Mouse (Mus musculus) embryonic facial prominence, embryonic 13.5 days (tissue): ENCODE measurements at regions not wholly inside any gene's neighbourhood (a gene's known extent, or its start where the extent isn't known, plus 50 kb on each side); places are given as distances from the start of the nearest gene placed in this dataset.

ENCODE experiments used
- ATAC-seq: fragments of 200-750 bp; cut with Nextera tagmentation; 2 replicates; pipeline ENCODE4 v1.8.0; 2017; ENCODE audit warnings: low read depth; ENCODE audit not compliant: insufficient number of reproducible peaks, insufficient read depth, low FRiP score, low TSS enrichment
- H3K27ac ChIP-seq: fragments of 300-500 bp; sonication (generic); 2 replicates; pipeline ENCODE4 v1.5.1; 2015; ENCODE audit warnings: moderate library complexity, mild to moderate bottlenecking, inconsistent platforms
- H3K27me3 ChIP-seq: fragments of 300-500 bp; sonication (generic); 2 replicates; pipeline ENCODE4 v1.6.1; 2015; ENCODE audit warnings: mild to moderate bottlenecking, inconsistent platforms
- H3K36me3 ChIP-seq: fragments of 300-500 bp; sonication (generic); 2 replicates; pipeline ENCODE4 v1.6.1; 2015; ENCODE audit warnings: mild to moderate bottlenecking, inconsistent platforms
- H3K4me1 ChIP-seq: fragments of 300-500 bp; sonication (generic); 2 replicates; pipeline ENCODE4 v1.6.1; 2015; ENCODE audit warnings: inconsistent platforms
- H3K4me2 ChIP-seq: fragments of 300-500 bp; sonication (generic); 2 replicates; pipeline ENCODE4 v1.6.1; 2015; ENCODE audit warnings: moderate library complexity, mild to moderate bottlenecking, inconsistent platforms
- H3K4me3 ChIP-seq: fragments of 300-500 bp; sonication (generic); 2 replicates; pipeline ENCODE4 v1.5.1; 2015; ENCODE audit warnings: mild to moderate bottlenecking, inconsistent platforms
- H3K9ac ChIP-seq: fragments of 300-500 bp; sonication (generic); 2 replicates; pipeline ENCODE4 v1.6.1; 2015; ENCODE audit warnings: mild to moderate bottlenecking, inconsistent platforms
- H3K9me3 ChIP-seq: fragments of 300-500 bp; sonication (generic); 2 replicates; pipeline ENCODE4 v1.6.1; 2016; ENCODE audit warnings: inconsistent platforms
- WGBS: fragments of 180-500 bp; shearing (Covaris S2); methylation state at CpG from one replicate; pipeline ENCODE4 v1.1.7; 2015; ENCODE audit warnings: mixed read lengths; 5-methylcytosine and 5-hydroxymethylcytosine counted together

- no peak overlapping the region for H3K4me3 ChIP-seq
- no peaks in the 10 kb centered on the region for H3K27me3 ChIP-seq
- H3K36me3 ChIP-seq: no peaks in the 10 kb centered on the region
- 92% methylated on average over 13 of the region's 13 CpGs for WGBS
- no peaks in the 10 kb centered on the region for H3K9me3 ChIP-seq
- no peak overlapping the region for H3K4me2 ChIP-seq
- no peak overlapping the region for H3K9ac ChIP-seq
- no peaks in the 10 kb centered on the region; the same call in 1 of the 2 replicates for H3K4me1 ChIP-seq
- no peak overlapping the region for H3K27ac ChIP-seq
- no peak for ATAC-seq
Observed at GRCm38 (mm10) chr1:136723839-136724443, 99.2 kb downstream of the Zfp281 start.

GRCm38 (mm10) chr1:136725242-136725641, 100.5 kb downstream of the Zfp281 start:
- WGBS: 43% methylated on average over 4 of the region's 4 CpGs
- Histone ChIP-seq H3K9ac (no peak overlapping the region), H3K4me3 (no peak overlapping the region), H3K27ac (no peak overlapping the region), H3K27me3 (no peaks in the 10 kb centered on the region), H3K4me1 (no peaks in the 10 kb centered on the region; the same call in 1 of the 2 replicates), H3K9me3 (no peaks in the 10 kb centered on the region), H3K36me3 (no peaks in the 10 kb centered on the region), H3K4me2 (no peak overlapping the region)
- no peak for ATAC-seq

GRCm38 (mm10) chr1:136726145-136726935, 101.6 kb downstream of the Zfp281 start:
- no peak overlapping the region for H3K27ac ChIP-seq
- no peaks in the 10 kb centered on the region for H3K9me3 ChIP-seq
- no peak overlapping the region for H3K4me2 ChIP-seq
- ATAC-seq: no peak
- H3K4me1 ChIP-seq: no peaks in the 10 kb centered on the region; the same call in 1 of the 2 replicates
- WGBS: 53% methylated on average over 11 of the region's 11 CpGs
- H3K27me3 ChIP-seq: no peaks in the 10 kb centered on the region
- no peak overlapping the region for H3K4me3 ChIP-seq
- no peak overlapping the region for H3K9ac ChIP-seq
- H3K36me3 ChIP-seq: no peaks in the 10 kb centered on the region

GRCm38 (mm10) chr1:136727868-136728631, 103.3 kb downstream of the Zfp281 start:
- Histone ChIP-seq H3K9me3 (no peaks in the 10 kb centered on the region), H3K36me3 (no peaks in the 10 kb centered on the region), H3K4me2 (no peak overlapping the region), H3K27ac (no peak overlapping the region), H3K4me1 (no peaks in the 10 kb centered on the region; the same call in 1 of the 2 replicates), H3K9ac (no peak overlapping the region), H3K27me3 (no peaks in the 10 kb centered on the region), H3K4me3 (no peak overlapping the region)
- no peak for ATAC-seq
- 46% methylated on average over 7 of the region's 7 CpGs for WGBS

GRCm38 (mm10) chr1:136728632-136728944, 103.9 kb downstream of the Zfp281 start:
- no peaks in the 10 kb centered on the region for H3K36me3 ChIP-seq
- no peak overlapping the region for H3K4me2 ChIP-seq
- no peak overlapping the region for H3K9ac ChIP-seq
- H3K27me3 ChIP-seq: no peaks in the 10 kb centered on the region
- no peak overlapping the region for H3K4me3 ChIP-seq
- H3K27ac ChIP-seq: no peak overlapping the region
- H3K9me3 ChIP-seq: no peaks in the 10 kb centered on the region
- WGBS: 72% methylated on average over 4 of the region's 4 CpGs
- H3K4me1 ChIP-seq: no peaks in the 10 kb centered on the region; the same call in 1 of the 2 replicates
- no peak for ATAC-seq

GRCm38 (mm10) chr1:136730638-136731037, 105.9 kb downstream of the Zfp281 start:
- Histone ChIP-seq H3K4me3 (no peak overlapping the region), H3K27ac (no peak overlapping the region), H3K4me2 (no peak overlapping the region), H3K36me3 (no peaks in the 10 kb centered on the region), H3K4me1 (no peaks in the 10 kb centered on the region; the same call in 1 of the 2 replicates), H3K27me3 (no peaks in the 10 kb centered on the region), H3K9me3 (no peaks in the 10 kb centered on the region), H3K9ac (no peak overlapping the region)
- ATAC-seq: no peak
- 64% methylated on average over 11 of the region's 11 CpGs for WGBS

GRCm38 (mm10) chr1:136738030-136738429, 113.3 kb downstream of the Zfp281 start:
- Histone ChIP-seq H3K27ac (no peak overlapping the region), H3K27me3 (no peaks in the 10 kb centered on the region), H3K4me3 (no peak overlapping the region), H3K9me3 (no peaks in the 10 kb centered on the region), H3K9ac (no peak overlapping the region), H3K4me1 (peaks cover 6% of the 10 kb centered on the region; the same call in 1 of the 2 replicates), H3K36me3 (no peaks in the 10 kb centered on the region), H3K4me2 (no peak overlapping the region)
- ATAC-seq: no peak
- 31% methylated on average over 5 of the region's 5 CpGs for WGBS

- Histone ChIP-seq H3K27ac (no peak overlapping the region), H3K36me3 (no peaks in the 10 kb centered on the region), H3K27me3 (no peaks in the 10 kb centered on the region), H3K4me3 (no peak overlapping the region), H3K4me2 (no peak overlapping the region), H3K9ac (no peak overlapping the region), H3K4me1 (peaks cover 6% of the 10 kb centered on the region; the same call in 1 of the 2 replicates), H3K9me3 (no peaks in the 10 kb centered on the region)
- no peak for ATAC-seq
- 87% methylated on average over 5 of the region's 5 CpGs for WGBS
Observed at GRCm38 (mm10) chr1:136739486-136739885, 114.8 kb downstream of the Zfp281 start.

- peaks cover 6% of the 10 kb centered on the region; the same call in 1 of the 2 replicates for H3K4me1 ChIP-seq
- no peak overlapping the region for H3K4me3 ChIP-seq
- H3K9me3 ChIP-seq: no peaks in the 10 kb centered on the region
- H3K9ac ChIP-seq: no peak overlapping the region
- H3K27me3 ChIP-seq: no peaks in the 10 kb centered on the region
- H3K4me2 ChIP-seq: no peak overlapping the region
- no peaks in the 10 kb centered on the region for H3K36me3 ChIP-seq
- ATAC-seq: no peak
- H3K27ac ChIP-seq: no peak overlapping the region
- WGBS: 77% methylated on average over 10 of the region's 10 CpGs
Observed at GRCm38 (mm10) chr1:136741061-136741460, 116.4 kb downstream of the Zfp281 start.

- ATAC-seq: no peak
- Histone ChIP-seq H3K4me1 (no peaks in the 10 kb centered on the region), H3K27me3 (no peaks in the 10 kb centered on the region), H3K4me3 (no peak overlapping the region), H3K27ac (no peak overlapping the region), H3K9ac (no peak overlapping the region), H3K4me2 (no peak overlapping the region), H3K9me3 (no peaks in the 10 kb centered on the region), H3K36me3 (no peaks in the 10 kb centered on the region)
- WGBS: 56% methylated on average over 8 of the region's 8 CpGs
Observed at GRCm38 (mm10) chr1:136749188-136749587, 124.5 kb downstream of the Zfp281 start.

- 74% methylated on average over 14 of the region's 14 CpGs for WGBS
- no peak for ATAC-seq
- no peaks in the 10 kb centered on the region for H3K9me3 ChIP-seq
Observed at GRCm38 (mm10) chr1:136751464-136752191, 126.9 kb downstream of the Zfp281 start.

More at GRCm38 (mm10) chr1:136751464-136752191, 126.9 kb downstream of the Zfp281 start:
- H3K4me1 ChIP-seq: no peaks in the 10 kb centered on the region
- H3K27ac ChIP-seq: no peak overlapping the region
- no peak overlapping the region for H3K9ac ChIP-seq
- no peaks in the 10 kb centered on the region for H3K36me3 ChIP-seq
- H3K4me2 ChIP-seq: no peak overlapping the region
- H3K4me3 ChIP-seq: no peak overlapping the region
- no peaks in the 10 kb centered on the region for H3K27me3 ChIP-seq
